Mouse (Mus musculus) testis, adult 2 months (tissue): ENCODE measurements around the gene 2310011J03Rik.

ENCODE experiments used
- CTCF ChIP-seq: fragments of 200-500 bp; IDR thresholded peaks from 2 replicates; pipeline ENCODE4 v1.5.1; 2012; ENCODE audit warnings: low read depth, mild to moderate bottlenecking, inconsistent platforms, low read length, moderate library complexity; ENCODE audit not compliant: control insufficient read depth, insufficient read depth, insufficient replicate concordance
- POLR2A ChIP-seq: fragments of 200-500 bp; IDR thresholded peaks from 2 replicates; pipeline ENCODE4 v1.6.1; 2012; ENCODE audit warnings: low read depth, mild to moderate bottlenecking, inconsistent platforms, low read length, moderate library complexity; ENCODE audit not compliant: control insufficient read depth

- TF ChIP-seq CTCF (no peak), POLR2A (no peak)
These were observed 2.5 kb upstream of the 2310011J03Rik start for GRCm38 (mm10) chr10:80322811-80323211.
